Mouse (Mus musculus): ENCODE measurements around the gene Prmt2.

The Prmt2 gene

DNA sequence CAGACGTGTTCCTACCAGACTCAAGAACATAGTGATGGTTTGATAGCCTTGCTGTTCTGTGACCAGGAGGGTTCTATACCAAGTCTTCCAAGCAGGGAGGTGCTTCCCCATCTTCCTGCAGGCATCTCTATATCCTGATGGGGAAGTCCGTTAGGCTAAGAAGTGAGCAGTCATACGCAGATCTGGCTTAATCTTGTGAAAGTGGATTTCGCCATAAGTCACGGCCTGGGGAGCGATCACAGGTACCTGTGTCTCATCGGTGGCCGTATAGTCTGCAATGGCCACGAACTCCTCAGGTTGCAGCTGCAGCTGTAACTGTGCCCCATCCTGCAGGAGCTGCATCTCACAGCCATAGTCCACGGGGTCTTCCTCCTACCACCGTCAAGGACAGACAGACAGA lies 11.7 kb downstream of the Prmt2 start:
- no peak for DNase-seq (ENCODE audit: extremely low spot score, low read depth, low spot score)

- no peak for DNase-seq (ENCODE audit: extremely low spot score, low read depth, low spot score)
Measured at GRCm38 (mm10) chr10:76218240-76218639, 19.4 kb downstream of the Prmt2 start.

DNA sequence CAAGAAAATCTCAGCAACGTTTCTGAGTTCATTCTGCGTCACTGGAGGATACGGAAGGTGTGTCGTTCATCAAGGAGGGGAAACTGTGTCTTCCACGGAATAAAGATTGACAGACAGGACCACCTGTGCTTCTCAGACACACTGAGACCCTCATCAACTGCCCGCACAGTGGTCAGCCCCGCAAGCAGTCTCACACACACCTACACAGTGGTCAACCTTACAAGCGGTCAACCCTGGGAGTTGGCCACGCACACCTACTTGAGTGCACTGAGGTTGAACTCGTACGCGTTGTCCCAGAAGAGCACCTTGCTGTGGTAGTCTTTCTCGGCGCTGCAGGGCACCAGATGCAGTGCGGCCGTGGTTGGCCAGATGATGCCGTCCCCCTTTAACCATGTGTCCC lies 20.6 kb downstream of the Prmt2 start:
- no peak for DNase-seq (ENCODE audit: extremely low spot score, low read depth, low spot score)

- no peak for DNase-seq (ENCODE audit: extremely low spot score, low read depth, low spot score)
Measured at GRCm38 (mm10) chr10:76214161-76214560, 23.5 kb downstream of the Prmt2 start.

- DNase-seq (ENCODE audit: extremely low spot score, low read depth, low spot score), result no peak
Measured at GRCm38 (mm10) chr10:76212121-76212520, 25.5 kb downstream of the Prmt2 start.

GRCm38 (mm10) chr10:76210806-76211205 lies 26.9 kb downstream of the Prmt2 start:
- no peak for DNase-seq (ENCODE audit: extremely low spot score, low read depth, low spot score)

DNA sequence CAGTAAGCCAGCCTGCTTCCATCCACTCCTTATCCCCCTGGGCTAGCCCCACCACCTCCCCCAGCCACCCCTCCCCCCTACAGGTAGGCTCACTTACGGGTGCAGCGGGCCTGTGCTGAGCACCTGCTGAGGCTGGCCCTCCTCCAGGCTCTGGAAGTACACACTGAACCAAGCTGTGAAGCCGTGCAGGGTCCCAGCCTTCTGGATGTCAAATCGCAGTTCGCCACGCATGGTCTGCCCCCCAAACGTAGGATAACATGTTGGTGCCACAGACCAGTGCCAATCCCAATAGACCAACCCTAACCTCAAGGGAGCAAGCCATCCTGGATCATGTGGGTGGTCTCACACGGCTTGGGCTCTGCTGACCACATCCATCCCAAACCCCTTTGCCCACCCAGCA lies 28.4 kb downstream of the Prmt2 start:
- DNase-seq (ENCODE audit: extremely low spot score, low read depth, low spot score), result no peak

DNA sequence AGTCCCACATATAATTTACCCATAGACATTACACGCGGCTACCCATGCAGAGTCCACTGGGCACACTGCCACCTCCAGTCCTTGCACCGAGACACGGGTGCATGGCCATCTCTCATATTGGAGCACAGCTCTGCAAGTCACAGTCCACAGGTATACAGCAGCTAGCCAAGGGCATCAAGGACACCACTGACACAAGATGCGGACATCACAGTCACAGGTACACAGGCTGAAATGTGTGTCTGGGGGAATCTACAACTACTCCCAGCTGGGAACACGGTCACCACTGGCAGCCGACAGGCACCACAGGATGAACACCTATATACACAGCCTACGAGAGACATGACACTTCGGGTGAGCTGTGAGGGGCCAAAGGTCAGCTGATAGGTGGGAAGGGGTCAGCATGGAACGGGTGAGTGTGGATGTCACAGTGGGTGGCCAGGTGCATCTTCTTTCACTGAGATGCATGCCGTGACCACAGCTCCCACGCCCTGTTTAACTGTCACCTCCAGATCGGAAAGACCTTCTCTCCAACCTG lies 30.3 kb downstream of the Prmt2 start:
- no peak for DNase-seq (ENCODE audit: extremely low spot score, low read depth, low spot score)

DNA sequence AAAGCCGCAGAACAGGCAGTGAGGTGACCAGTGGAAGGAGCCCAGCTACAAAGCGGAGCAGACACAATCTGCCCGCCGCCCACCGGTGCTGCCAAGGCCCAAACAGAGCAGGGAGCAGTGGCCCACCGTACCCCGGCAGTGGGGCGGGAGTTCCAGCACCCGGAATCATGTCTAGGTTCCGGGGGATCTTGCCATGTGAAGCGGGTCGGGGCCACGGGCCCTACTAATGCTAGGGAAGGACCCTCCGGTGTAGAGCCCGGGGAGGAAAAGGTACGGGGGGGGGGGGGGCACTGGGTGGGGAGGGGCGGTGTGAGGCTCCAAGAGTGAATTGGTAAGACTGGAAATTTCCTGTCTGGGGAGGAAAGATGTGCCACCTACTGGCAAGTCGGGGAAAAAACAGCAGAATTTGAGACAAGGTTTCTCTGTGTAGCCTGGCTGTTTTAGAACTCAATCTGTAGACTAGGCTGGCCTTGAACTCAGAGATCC lies 33.8 kb downstream of the Prmt2 start:
- no peak for DNase-seq (ENCODE audit: extremely low spot score, low read depth, low spot score)

DNA sequence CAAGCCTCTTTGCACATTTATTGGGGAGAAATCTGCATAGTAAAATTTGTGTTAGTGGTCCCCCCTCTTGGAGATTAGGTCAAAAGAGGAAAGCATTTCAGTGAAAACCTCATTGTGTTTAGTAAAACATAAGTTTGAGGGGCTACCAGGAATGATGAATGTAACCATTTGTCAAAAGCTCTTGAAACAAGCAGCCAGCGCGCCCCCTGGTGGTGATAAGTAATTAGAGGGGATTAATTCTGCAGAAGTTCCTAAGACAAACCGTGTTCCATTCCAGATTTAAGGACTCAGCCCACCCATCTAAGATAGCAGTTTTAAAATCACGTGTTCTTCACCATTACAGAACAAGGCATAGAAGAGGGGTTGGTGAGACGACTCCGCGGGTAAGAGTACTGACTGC lies 35.7 kb downstream of the Prmt2 start:
- peak; percentile 35 for DNase-seq (ENCODE audit: extremely low spot score, low read depth, low spot score)

DNA sequence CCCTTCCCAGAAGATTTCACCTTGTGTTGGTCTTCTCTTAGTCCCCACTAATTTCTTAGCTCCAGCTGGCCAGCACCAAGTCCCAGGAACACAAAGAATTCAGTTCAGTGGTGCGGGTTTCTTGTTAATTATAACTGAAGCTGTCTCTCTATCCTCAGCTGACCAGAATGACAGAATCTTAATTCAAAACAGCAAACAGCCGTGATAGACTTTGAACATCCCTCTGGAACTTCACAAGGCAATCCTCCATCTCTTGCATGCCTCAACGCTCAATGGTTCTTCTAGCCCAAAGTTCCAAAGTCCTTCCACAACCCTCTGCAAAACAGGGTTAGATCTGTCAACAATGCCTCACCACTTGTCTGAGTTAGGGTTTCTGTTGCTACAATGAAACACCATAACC lies 36.2 kb downstream of the Prmt2 start:
- no peak for DNase-seq (ENCODE audit: extremely low spot score, low read depth, low spot score)

GRCm38 (mm10) chr10:76188010-76188409 lies 49.7 kb downstream of the Prmt2 start:
- DNase-seq (ENCODE audit: extremely low spot score, low read depth, low spot score), result no peak

DNA sequence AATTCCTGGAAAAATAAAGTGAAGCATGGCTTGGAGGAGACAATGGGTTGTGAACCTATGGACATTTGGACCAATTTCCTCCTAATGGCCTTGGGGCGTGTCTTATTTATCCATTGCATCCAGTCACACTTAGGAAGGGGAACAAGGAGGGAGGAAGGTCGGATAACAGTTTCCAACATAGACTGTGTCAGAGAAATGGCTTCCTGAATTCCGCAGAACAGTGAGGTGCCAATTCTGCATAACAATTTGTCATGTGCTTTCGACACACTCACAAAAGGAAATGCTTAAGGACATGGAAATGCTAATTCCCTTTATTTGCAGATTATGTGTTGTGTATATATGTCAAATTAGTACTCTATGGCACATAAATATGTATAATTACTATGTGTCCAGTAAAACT lies 52.4 kb downstream of the Prmt2 start:
- DNase-seq (ENCODE audit: extremely low spot score, low read depth, low spot score), result no peak

GRCm38 (mm10) chr10:76174899-76175298 lies 62.8 kb downstream of the Prmt2 start:
- no peak for DNase-seq (ENCODE audit: extremely low spot score, low read depth, low spot score)

DNA sequence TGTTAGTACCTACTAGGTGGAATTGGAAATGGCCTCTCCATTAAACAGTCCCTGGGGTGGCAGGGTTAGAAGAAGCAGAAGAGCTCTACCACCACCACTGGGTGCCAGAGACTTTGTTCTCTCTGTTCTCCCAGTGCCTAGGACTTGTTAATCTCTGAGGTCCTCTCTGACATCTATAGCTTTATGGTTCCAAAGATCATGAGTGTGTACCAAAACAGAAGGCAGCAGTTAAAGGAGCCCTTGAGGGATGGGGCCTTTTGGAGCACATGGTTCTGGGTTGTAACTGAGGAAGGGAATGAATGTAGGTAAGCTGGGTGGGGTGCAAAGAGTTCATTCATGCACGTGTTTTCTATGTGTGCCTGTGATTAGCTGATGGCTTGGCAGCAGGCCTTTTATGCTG lies 79.7 kb downstream of the Prmt2 start:
- DNase-seq (ENCODE audit: extremely low spot score, low read depth, low spot score), result no peak

- no peak for DNase-seq (ENCODE audit: extremely low spot score, low read depth, low spot score)
Measured at GRCm38 (mm10) chr10:76157528-76157927, 80.1 kb downstream of the Prmt2 start.

Data from hindlimb bud, embryonic 11.5 days (tissue).